Mouse (Mus musculus) urinary bladder, adult 18-20 months (tissue): Measurements from ENCODE around the gene Fosb.
"Not testable (repeated sequence)": the region's sequence is repeated elsewhere in the genome, so short reads cannot be mapped to it uniquely, and the experiment has no call there.

Experiments
- DNase-seq, 2 experiments: peaks; one replicate each; pipeline ENCODE4 v3.0.0; 2022; ENCODE audit warnings: low spot score in 2 of 2, mixed read lengths in 2 of 2

Fosb gene

DNA sequence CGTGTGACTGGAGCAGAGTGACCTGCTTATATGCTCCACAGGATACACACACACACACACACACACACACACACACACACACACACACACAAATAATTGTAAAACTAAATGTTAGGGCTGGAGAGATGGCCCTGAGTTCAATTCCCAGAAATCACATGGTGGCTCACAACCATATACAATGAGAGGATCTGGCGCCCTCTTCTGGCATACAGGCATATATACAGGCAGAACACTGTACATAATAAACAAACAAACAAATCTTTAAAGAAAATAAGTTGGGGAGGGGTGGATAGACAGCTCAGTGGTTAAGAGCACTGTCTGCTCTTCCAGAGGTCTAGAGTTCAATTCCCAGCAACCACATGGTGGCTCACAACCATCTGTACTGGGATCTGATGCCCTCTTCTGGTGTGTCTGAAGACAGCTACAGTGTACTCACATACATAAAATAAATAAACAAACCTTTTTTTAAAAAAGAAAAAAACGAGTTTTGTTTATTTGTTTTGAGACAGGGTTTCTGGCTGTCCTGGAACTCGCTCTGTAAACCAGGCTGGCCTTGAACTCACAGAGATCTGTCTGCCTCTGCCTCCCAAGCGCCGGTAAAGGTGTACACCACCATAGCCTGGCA, 28.1 kb downstream of the Fosb start:
- not testable (repeated sequence) for DNase-seq

- DNase-seq, result no peak
Measured at GRCm38 (mm10) chr7:19279581-19280114, 30.2 kb downstream of the Fosb start, which contains the start of gene Ppm1n. Ppm1n (minus strand) TSS chr7:19280064.

DNA sequence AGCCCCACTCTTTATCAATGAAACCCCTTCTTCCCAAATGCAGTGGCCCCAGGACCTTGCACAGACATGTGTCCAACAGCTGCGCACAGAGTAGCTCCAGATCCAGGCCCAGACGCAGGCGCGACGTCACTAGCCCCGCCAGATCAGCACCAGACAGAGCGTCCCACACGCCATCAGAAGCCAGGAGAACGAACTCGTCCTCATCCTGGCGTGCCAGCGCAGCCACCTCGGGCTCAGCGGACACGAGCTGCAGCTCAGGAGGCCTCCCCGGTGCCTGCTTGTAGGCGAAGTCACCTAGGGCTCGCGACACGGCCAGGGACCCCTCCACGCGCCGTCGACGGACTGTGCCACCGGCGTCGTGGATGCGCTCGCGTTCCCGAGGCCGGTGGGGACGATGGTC, 30.8 kb downstream of the Fosb start:
- no peak for DNase-seq

- no peak for DNase-seq
Measured at GRCm38 (mm10) chr7:19276253-19276652, 33.6 kb downstream of the Fosb start.

DNA sequence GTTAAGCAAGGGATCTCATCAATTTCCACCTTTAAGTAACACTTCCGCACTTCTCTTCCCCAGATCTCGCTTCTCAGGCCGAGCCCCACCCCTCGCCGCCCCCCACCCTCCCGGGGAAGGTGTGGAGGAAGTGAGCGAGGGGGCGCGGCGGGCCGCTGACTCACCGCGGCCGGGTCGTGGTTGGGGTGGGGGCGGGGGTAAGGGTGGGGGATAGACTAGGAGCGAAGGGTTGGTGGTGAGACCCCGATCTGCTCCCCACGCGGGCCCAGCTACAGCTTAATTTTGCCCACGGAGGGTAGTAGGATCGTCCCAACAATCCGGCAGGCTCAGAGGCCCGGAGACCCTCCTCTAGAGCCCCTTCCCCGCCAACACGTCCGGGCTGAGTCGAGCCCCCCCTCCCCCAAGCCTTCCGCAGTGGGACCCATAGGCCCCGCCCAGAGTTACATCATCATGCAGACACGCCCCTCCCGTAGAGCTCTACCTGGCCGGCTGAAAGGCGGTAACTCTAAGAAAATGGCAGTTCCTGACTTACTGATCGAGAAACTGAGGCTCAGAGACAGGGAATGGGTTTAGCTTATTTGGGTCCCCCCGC, 37.6 kb downstream of the Fosb start:
- DNase-seq, result peak; percentile 68 to 73

DNA sequence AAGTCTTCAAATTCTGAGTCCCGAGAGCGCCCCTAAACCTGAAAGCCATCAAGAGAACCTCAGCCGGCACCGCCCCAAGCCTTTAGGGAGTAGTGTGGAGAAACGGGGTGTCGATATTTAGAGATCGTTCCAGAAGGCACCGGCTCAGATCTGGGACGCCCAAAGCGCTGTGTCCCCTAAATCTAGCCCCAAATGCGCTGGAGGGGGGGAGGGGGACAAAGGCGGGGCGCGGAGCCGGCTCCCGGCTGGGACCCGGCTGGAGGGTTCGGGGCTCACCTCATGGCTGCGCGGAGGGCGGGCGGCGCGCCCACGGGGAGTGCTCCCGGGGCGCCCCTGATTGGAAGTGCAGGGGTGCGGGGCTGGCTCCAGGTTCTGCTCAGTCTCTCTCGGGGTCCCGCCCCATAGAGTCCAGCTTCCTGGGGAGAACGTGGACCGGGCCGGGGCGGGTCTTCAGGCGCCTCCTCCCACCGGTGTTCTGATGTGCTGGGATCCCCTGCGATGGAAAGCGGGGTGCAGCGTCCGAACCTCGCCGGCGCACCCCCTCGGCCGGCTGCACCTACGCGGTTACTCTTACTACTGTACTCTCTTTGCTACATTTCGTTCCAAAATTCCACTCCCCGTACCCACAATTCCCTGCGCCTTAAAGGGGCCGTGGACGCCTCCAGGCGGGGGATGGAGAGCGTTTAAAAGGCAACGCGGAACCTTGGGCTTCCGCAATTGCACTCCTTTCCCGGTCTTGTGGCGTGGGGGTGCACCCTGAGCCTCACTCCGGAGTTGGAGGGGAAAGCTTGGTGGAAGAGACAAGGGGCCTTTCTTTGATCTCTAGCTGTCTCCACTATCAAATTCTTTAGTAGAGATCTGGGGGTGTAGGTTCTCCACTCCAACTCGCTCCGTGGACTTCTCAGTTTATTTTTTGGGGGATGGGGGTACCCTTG, 38.3 kb downstream of the Fosb start, which contains the start of gene Vasp:
Gene Vasp, minus strand, starts transcription at position 580 of the 935 bp plus-strand sequence.
- peak; percentile 85 to 87 for DNase-seq

DNA sequence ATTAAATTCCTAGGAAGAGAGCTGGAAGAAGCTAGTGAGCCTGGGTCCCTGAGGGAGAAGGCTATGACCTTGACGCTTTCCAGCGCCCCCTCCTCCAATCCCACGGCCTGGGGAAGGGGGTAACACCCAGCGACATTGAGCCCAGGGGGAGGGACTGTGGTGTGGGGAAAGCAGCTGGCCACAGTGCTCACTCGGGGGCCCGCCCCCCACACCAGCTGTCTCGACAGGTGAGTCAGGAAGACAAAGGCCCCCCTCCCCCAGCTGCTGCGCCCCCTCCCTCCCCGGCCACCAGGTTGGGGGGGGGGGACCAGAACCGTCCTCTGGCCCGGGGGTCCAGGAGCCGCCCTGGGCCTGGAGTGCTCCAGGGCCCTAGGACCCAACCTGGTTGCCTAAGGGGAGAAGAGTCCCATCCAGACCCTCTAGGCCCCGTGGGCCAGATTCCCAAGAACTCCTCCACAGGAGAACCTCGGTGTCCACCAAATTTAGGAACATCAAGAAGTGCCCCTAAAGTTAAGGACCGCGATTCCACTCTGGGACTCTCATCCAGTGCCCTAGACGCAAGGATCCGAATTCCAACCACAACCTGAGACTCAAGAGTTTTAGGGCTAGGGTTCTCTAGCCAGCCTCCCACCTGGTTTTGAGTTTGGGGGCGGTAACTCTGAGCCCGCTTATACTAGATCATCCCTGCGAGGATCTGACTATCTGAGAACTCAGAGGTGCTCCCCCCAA, 39.2 kb downstream of the Fosb start:
- DNase-seq, result no peak

DNA sequence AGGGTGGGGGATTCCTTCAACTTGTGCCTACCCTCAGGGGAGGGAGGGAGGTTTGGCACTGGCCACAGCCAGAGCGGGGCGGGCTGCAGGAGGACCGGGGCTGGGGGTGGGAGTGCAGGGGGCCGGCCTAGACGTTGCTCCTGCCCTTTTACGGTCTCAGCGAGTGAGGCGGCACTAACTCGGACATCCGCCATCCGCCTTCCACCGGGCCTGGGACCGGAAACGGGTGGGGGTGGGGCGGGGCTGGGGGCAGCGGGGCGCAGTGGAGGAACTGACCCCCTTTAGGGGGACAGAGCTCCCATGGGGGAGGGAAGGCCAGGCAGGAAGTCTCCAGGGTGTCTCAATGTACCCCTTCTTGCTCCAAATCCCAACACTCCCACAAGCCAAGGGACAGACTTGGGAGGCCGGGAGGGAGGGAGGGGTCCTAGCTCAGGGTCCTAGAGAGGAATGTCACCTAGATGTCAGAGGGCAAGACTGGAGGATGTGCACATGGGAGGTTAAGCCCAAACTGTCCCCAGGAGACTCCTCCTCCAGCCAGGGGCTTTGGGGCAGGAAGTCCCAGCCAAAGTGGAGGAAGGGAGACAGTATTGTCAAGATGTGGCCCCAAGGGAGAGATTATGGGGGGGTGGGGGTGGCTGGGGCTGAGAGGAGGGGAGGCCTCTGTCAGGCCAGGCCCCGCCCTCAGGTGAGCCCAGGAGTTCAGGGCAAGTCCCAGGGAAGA, 40.0 kb downstream of the Fosb start:
- no peak for DNase-seq

- DNase-seq, result no peak
Measured at GRCm38 (mm10) chr7:19268993-19269681, 40.7 kb downstream of the Fosb start.

- no peak for DNase-seq
Measured at GRCm38 (mm10) chr7:19267051-19267450, 42.8 kb downstream of the Fosb start.

DNA sequence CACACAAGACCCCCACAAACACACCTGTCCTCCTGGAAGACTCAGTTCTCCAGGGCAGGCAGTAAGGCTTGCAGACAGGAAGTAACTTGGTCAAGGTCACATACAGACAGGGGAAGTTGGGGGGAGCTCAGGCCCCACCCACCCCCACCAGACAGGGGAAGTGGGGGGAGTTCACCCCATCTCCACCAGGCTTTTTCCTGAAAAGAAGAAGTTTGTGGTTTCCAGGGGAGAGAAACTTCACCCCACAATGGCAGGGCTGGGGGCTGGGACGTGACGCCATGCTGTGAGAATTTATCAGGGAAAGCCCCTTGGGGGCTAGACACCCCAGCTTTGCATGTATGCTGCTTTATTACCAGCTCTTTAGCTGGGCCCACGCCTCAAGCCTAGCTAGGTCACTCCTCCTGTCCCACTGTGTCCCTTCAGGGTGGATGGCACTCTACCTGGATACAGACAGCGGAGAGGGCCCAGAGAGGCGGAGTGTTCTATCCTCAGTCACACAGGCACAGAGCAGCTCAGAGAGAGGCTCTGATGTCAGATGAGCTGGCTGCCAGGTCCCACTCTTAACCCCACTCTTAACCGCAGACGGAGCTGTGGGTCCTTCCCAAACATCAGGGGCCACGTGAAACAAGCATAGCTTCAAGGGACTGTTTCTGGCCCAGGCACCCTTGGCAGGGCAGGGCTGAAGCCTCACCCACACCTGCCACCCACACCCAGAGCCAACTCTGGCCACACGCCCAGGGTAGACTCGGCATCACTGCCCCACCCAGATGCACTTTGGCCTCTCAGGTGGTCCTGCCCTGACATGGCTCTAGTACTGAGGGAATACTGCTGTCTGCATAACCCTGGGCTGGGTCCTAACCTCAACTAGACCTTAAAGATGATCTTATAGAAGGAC, 43.7 kb downstream of the Fosb start:
- no peak for DNase-seq

DNA sequence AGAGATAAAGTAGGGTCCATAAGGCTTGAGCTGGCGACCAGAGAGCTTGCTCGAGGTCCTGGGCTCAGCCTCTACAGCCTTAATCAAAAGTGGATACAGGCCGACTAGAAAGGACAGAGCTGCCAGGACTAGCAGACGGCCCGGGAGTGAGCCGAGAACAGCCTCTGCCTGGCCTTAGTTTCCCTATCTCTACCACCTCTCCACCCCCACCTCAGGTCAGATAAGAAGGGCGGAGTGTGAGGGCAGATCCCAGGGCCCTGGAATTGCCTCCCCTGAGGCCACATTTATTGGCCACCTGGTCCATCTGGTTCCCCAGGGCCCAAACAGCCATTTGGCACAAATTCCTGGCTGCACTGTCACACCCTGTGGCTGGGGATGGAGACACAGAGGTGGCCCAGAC, 44.7 kb downstream of the Fosb start:
- no peak for DNase-seq

GRCm38 (mm10) chr7:19258336-19258735, 51.5 kb downstream of the Fosb start:
- no peak for DNase-seq

DNA sequence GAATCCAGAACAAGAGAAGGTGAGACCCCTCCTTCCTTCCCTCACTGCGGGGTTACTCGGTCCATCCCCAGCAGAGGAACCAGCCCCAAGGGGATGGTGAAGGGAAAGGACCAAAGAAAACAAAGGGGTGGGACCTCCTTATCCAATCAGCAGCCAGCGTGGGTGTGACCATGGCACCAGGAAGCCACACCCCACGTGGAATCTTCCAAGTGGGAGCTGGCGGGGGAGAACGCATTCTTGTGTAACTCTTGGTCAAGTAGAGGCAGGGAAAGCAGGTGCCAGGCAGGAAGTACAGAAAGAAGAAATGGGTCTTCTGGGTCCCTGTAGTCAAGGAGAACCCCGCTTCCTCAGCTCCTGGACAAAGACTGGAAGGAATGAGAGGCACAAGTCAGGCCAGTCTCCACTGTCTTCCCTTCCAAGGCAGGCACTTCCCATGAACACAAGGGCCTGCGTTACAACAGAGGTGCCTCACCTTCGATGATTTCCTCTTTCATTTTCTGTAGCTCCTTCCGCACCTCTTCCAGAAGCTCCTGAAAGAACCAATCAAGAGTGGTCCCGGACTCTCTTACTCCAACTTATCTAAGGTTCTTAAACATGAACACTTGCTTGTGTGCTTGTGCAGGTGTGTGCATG, 52.3 kb downstream of the Fosb start:
- no peak for DNase-seq

DNA sequence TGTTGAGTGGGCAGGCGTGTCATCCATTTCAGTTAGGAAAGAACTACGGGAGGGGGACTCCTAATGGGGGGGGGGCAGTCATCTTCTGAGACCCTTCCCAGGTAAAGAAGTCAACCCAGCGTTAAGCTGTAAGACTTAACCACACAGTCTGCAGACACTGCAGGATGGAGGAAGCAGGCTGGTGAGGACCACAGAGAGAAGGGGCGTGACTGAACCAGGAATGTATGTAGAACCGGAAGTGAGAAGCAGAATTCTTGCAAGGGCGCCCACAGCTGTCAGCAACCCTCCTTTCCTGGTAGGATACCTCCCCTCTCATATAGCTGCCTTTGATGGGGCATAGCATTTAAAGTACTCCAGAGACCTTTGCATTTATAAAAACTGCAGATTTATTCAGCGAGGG, 53.3 kb downstream of the Fosb start:
- DNase-seq, result no peak

- no peak for DNase-seq
Measured at GRCm38 (mm10) chr7:19255395-19255794, 54.5 kb downstream of the Fosb start.

DNA sequence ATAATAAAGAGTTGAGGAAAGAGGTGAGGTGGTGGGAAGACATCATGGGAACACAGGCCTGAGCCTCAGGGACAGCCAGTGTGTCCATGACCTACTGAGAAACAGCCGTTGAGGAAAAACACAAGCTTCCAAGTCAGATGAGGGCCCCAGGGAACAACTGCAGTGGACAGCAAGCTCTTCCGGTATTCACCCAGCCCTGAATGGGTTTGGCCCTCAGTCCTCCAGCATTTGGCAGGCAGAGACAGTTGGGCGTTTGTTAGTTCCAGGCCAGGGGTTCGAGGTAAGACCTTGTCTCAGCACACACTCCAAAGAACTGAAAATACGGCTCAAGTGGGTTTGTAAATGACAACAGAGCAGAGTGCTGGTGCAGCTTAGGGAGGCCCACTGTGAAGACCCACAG, 56.4 kb downstream of the Fosb start:
- DNase-seq, result no peak
